Mouse (Mus musculus) cerebellum, postnatal 36 days (tissue): ENCODE results near the gene Qrfp.

Source experiments
- DNase-seq, 2 experiments: peaks; one replicate each; pipeline ENCODE4 v3.0.0; 2021 to 2022; ENCODE audit warnings: mixed read lengths in 2 of 2

Gene Qrfp

DNA sequence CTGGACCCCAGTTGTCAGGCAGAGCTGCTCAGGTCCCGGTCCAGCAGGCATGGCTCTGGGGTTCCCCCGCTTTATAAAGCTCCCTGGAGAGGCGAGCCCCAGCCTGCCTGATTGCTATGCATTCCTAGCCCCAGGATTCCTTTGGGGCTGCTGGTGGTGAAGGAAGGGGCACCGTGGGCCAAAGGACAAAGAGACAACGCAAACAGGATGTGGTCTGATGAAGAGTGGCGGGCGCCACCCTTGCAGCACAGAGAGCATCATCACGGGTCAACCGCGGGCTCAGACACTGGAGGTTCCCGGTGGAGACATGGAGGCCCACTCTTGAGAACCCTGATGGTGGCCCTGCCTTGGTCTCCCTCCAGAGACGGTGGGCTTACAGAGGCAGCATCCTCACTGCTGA, at the start of gene Qrfp:
TSS of gene Qrfp (minus strand) at position 137 of the 400 bp plus-strand sequence.
- DNase-seq: no peak

DNA sequence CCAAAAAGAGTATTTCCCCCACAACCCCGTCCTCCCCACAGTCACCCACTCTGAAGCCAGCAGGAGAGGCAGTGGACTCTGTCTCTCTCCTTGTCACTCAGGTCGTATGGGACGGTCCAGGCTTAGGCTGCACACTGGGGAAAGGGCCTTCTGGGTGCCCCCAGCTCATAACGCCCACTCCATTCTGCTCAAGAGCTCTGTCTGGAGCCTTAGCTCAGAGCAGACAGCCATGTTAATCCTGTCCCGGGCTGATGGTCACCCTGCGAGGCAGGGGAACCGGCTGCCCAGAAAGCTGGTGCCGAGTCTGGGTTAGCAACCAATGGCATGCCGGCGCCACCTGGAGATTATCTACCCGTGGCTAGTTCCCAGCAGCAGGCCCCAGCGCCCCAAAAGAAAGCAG, 48.1 kb upstream of the Qrfp start:
- no peak for DNase-seq

DNA sequence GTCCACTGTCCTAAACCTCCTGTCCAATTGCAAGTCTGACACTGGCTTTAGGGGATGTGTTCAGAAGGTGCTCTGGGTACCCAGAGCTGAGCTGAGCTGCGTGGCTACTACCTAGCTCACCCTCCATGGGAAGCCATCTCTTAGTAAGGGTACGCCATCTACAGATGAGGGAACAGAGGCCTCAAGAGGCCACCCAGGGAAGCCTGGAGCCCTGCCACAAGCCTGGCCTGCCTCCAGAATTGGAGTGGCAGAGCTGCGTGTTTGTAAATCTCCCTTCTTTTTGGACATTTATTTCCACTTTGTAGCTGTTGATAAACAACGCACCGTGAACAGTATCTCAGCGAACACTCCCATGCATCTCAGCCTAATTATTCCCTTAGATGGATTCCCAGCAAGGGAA, 46.8 kb upstream of the Qrfp start:
- no peak for DNase-seq

DNA sequence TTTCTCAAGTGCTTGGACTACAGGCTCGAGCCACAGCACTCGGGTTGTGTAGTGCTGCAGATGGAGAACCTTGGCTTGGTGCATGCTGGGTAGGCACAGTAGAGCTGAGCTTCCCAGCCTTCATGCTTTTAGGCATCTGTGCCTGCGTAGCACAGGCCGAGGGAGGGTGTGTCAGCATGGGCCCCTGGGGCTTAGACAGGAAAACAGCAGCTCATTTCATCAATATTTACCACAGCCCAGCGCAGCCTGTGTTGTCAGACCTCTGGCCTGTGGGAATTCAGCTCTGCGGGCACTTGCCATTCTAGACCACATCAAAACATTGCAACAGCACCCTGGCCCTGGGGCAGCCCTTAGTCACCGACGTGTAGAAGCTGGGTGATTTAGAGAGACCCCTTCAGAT, 45.6 kb upstream of the Qrfp start:
- no peak for DNase-seq

DNA sequence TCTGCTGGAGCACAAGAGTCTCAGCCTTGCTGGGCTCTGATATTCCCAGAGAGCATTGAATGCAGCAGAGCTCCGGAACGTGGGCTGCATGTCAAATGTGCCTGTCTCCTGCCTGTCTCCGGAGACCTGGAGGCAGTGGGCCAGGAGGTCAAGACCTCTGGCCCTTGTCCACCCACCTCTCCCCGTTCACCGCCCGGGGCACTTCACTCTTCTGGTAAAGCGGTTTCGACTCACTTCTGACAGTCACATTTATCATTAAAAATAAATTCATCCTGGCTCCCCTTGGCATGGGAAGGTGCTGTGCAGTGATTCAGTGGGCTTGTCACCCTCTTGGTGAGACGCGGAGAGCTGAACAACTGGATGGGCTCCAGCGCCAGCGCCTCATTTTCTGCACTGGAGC, 39.8 kb upstream of the Qrfp start:
- no peak for DNase-seq

DNA sequence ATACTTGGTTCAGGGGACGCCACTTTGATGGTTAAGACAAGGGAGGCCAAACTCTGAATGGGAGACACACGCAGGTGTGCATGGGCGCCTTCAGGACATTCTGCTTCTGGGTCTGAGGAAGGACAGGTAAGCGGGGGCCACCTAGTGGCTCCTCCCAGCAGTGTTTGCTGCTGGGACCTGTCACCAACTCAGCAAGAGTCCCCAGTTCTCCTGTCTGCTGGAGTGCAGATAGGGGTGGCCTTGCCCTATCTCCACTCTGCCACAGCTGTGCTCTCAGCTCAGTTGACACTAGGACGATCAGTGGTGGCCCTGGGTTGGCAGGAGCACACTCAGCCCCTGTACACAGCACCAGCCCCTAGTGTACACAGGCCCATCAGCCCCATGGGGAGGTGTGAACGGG, 37.5 kb upstream of the Qrfp start:
- peak; percentile 57 to 61 for DNase-seq

DNA sequence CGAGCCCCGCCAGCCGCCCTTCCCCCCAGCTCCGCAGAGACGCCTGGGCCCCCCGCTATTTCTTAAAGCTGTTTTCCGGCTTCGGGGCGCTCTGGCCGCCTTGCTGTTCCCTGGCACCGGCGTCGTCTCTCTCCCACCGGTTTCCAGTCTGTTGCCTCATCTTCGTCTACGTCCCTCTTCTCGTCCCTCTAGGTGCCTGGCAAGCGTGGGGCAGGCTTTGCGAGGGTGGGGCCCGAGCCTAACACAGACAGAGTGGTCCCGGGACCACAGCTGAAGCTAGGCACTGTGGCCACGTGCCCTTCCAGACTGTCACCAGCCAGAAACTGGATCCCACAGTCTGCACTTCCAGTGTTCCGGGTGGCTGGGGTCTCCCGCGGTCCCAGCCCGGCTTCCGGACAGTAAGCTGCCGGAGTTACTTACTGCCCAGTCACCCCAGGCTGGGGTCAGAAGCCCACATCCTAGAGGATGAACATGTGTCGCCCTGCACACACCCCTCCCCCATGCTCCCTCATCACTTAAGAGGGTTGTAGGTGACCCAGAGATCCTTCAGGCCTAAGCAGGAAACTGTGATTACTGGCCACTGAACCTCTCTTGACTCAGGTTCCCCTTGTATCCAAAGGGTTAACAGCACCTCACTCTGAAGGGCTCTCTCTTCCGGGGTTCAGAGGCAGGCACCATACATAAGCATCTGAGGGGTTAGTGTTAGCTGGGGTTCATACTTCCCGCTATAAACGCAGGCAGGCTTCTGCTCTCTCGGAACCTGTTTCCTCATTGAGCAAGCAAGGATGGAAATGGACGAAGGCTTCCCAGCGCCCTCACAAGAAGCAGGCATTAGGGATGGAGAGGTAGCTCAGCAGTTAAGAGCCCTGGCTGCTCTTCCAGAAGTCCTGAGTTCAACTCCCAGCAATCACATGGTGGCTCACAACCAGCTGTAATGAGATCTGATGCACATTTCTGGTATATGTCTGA, 36.6 kb upstream of the Qrfp start:
- peak in 1 of 2 experiments; percentile 10 for DNase-seq

DNA sequence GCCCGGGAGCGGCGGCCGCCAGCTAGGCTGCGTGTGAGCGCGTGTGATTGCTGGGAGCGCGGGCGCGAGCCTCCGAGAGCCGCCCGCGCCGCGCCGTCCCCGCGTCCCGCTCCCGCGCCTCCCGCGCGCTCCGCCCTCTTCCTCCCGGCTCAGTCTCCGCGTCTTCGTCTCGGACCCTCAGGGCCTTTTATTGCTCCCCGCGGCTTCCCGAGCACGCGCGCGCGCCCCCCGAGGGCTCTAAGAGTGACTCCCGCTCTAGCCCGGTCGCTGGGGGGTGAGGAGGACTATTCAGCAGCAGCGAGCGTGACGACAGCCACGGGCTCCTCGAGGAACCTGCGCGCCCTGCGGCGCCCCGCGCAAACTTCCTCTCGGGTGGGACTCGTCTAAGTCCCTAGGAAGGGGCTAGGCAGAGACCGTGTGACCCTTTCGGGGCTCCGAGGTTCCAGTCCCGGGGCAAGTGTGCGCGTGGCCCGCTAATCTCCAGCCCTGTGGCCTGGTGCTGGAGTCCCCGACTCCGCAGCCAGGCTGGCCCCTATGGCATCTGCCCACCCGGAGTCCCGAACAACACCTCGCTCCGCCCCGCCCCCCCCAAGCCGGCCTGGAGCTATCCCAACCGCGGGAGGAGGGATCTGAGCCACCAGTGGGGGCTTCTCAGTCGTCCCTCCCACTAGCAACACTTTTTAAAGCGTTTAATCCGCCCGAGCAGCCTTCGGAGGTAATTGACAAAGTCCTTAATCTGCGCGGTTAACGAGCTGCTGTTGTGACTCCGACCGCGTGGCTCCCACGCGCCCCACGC, 35.7 kb upstream of the Qrfp start, which contains the start of gene Fibcd1:
TSS of gene Fibcd1 (minus strand) at position 110 of the 796 bp plus-strand sequence.
- peak in 1 of 2 experiments; percentile 30 for DNase-seq

DNA sequence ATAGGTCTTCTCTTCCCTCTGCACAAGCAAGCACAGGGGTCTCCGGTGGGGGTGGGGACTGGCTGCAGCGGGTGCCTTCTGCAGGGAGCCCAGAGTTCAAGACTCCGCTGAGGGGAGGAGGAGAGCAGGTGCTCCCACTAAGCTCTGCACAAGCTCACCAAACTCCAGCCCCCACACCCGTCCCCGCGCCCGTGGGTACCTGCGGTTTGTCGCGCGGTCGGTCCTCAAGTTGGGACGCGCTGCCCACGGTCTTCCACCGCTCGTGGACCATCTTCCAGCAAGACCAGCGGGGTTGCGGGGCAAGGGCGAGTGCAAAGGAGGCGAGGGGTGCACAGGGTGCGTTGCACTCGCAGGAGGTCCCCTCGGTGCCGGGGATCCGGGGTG, 35.1 kb upstream of the Qrfp start:
- no peak for DNase-seq

DNA sequence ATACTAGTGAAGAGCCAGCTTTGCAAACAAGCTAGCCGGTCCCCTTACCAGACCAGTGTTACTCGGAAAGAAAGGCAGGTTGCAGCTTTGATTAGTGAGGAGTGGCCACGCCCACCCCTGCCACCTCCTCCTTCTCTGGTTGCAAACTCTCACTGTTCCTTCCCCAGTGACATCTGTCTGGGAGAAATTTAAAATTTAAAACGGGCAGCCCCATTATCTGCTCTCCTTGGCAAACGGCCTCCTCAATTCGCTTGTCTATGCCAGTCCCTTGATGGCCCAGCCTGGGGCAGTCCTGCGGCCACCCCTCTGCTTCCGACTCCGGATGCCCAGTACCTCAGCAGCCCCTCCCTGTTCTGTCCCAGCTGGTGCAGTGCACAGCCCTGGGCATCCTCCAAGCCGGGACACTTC, 34.4 kb upstream of the Qrfp start:
- DNase-seq: no peak

DNA sequence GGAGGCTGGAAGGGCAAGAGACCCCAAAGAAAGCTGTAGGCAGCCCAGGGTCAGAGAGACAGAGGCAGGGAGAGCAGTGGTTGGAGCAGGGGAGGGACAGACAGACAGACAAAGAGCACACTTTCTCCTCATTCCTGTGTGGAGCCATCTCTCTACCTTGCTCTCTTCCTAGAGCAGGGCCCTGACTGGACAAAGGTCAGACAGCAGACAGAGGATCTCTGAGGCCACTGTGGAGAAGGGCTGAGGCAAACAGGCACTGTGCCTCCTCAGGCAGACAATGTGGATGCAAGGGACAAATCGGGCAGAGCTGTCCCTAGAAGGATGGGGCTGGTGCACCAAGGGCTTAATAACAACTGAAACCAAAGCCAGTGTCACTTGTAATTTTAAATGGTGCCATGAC, 28.5 kb upstream of the Qrfp start:
- DNase-seq: no peak

DNA sequence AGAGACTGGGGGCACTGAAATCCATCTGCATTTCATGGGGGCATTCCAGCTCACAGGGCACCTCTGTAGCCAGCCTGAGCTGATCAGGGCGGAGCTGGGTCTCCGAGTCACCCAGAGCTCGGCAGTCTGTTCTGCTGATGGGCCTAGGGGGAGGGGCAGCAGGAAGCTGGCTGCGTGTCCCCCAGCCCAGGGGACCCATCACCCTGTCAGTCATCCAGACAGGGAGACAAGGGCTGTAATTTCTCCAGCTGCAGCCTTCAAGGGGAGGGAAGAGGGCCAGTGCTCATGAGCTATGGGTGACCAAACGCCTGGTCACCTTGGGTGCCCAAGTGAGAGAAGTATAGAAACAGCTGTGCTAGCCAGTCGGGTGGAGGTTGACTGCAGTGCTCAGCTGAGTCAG, 26.6 kb upstream of the Qrfp start:
- DNase-seq: no peak

DNA sequence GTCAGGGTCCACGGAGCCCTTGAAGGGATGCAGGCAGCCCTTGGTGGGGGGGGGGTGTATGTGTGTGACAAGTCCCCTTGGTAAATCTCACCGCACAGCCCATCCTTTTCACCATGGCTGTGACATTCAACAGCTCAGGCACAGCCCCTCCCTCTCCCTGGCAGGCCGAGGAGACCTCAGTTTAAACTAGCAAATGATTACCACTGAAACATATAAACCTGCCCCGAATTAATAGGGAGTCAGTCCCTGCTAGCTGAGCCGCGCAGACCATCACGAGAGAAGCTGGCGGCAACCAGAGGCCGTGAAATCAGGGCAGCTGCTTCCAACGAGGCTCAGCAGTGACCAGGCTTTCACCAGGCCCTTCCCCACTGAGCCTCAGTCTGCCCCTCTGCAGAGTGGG, 25.7 kb upstream of the Qrfp start:
- no peak for DNase-seq

DNA sequence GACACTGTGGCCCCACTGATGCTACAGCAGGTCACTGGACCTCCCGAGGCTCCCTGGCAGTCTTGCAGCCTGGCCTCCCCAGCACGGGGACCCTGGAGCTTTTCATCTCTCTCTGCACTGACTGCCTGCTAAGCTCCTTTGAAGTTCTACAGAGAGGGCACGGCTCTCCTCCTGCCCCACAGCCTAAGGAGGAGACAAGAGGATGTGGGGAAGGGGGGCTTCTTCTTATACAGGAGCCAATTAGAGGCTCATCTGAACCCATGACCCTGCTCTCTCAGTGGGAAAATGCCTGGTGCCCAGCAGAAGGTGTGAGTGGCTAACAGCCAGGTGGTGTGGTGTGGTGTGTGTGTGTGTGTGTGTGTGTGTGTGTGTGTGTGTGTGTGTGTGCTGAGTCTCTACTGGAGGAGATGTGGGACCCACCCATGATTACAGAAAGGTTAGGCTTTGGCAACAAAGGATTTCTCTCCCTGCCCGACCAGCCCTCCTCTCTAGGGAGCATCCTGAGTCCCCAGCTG, 18.0 kb upstream of the Qrfp start:
- no peak for DNase-seq

DNA sequence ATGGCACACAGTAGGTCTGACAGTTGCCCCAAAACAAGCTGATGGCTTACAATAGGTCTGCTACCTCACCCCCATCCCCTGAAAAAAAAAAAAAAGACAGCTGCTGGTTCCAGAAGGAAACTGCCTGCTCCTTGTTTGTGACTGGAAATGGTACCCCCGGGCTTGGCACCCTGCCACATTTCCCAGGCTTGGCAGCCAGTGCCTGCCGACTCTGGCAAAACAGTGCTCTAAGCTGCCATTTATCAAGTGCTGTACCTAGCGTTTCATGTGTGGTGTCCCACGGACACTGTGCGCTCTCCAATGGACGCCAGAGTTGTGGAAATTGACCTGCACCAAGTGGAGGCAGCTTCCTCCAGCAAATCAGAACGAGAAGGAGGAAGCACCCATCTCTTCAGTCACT, 17.5 kb upstream of the Qrfp start:
- DNase-seq: peak; percentile 34 to 50

DNA sequence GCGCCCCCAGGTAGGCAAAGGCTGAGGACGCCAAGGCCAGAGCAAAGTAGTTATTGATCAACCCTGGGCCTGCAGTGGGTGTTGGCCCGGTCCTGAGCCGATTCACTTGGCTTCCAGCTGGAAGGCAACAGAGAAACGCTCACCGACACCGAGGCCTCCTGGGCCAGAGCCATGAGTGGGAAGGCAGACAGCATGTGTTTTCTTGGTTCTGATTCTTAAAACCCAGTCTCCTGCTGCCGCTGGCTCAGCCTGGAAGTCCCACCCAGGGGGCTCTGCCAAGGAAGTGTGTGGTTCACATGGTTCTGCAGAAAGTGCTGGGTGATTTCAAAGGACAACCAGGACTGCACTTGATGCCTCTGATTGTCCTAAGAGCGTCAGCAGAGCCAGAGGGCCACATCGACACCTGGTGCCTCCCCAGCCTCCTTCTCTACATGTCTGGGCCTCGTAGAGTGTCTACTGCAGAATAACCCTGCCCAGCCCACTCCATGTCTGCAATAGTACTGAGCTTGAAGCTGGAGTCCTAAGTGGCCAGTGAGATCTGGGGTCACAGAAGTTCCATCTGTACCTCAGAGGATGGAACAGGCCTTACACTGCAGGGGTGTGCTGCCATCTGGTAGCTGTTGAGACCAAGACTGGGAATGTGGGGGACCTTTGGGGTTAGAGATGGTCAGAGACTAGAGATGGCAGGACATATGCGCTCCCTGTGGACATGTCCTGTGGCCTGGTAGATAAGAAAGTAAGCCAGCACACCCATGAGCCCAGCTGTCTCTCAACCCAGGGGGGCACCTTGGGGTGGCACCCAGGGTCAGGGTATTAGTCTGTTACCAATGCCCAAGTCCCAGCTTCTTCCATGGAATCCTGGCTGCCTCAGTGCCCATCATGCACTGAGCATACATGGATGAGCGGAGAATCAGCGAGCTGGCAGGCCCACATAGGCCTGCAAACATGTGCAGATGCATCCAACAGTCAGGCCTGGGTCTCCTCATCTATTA, 16.0 kb upstream of the Qrfp start:
- peak; percentile 37 to 39 for DNase-seq

DNA sequence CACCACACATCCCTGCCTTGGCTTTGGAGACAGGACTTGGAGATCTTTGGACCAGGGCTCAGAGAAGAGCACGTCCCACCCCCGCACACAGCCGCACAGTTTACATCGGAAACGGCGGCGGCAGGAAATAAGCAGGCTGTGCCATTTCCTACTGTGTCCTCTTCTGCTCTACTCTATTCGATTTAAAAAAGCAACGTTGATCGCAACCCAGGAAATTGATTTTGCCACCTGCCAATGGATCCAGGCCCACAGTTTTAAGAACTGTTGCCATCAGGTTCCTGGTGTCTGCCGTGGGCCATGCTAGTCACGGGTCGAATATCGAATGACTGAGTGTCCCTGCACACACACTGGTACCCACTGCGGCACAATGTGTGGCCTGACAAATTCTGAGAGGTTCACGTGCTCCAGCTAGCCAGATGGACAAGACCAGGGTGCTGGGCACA, 15.1 kb upstream of the Qrfp start:
- peak; percentile 34 to 44 for DNase-seq

DNA sequence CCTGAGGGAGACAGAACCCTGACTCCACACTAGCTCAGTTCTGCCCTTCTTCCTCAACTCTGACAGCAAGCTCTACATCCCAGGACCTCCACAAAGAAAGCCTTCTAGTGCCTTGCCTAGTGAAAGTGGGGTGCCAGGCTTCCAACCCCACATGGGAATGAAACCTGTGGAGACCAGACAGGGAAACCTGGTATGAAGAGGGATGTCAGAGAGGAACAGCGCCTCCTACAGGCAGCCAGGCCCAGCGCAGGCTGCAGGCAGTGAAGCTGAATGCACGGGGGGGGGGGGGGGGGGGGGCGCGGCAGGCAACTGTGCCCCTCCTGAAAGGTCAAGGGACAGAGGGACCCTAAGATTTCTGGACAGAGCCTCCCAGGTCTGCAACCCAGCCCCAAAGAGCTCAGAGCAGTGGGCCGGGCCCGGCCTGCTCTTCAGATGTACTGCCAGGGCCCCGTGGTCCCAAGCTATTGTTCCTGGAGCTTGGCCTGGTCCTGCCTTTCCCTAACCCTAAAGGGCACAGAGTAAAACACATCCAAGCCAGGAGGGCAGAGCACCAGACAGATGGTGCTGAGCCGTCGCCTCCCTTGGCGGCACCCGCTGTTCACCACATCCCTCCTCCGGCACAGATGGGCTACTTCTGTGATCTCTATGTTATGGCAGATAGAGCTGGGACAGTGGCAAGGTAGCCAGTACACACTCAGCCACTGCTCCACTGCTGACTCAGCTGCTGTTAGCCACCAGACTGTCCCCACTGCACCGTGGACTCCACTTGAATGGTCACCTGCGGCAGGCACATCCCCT, 13.8 kb upstream of the Qrfp start:
- peak; percentile 43 to 52 for DNase-seq

DNA sequence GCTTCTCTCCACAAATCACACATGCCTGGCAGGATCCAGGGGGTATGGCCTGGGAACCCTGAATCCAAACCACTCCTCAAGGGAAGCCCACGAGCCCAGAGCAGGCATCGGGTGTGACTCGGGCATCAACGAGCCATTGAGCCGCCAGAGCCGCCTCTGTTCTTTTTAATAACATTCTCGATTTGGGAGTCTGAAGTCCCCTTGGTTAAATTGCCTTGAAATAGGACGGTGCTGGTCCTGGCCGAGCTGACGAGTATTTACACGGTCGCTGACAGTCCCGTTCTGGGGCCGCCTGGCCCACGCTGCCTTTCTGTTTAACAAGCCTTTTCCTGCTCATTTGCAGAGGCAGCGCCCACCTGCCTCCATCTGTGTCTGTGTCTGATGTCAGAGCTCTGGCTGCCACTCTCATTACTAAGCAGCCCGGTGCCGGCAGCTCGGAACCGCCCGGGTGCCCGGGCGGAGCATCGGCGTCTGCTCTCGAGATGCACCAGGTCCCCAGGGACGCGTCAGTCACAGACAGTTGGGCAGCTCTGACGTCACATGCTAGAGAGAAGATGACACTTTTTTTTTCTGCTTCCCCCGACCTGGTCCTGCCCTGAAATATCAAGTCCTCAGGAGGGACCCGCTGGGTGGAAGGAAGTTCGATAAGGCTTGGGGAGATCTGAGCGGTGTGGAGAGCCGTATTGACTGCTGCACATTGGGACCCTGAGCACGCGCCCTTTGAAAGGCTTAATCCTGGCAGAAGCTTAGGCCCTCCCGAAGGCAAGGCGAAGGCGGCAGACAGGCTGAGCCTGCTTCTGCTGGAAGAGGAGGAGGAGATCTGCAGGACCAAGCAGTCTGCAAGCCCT, 12.4 kb upstream of the Qrfp start:
- DNase-seq: peak; percentile 48 to 60

DNA sequence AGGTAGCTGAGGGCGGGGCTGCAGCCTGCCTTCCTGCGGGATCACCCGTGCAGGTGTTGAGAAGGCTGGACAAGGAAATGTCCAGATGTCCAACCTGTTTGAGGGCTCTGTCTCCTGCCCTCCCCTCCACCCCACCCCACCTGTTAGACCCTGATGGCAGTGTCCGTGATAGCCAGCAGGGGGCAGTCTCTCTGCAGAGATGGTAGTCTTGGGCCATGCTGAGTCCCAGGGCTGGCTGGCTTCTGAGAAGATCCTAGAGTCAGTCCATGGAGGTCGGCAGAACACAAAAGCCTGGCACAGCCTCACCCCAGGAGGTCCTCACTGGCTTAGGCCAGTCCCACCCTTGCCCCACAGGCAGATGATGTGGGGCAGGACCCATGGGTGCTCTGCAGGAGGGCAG, 5.0 kb upstream of the Qrfp start:
- peak; percentile 71 to 72 for DNase-seq
